Mouse (Mus musculus): ENCODE measurements around the gene Ppargc1a.

The Ppargc1a gene

GRCm38 (mm10) chr5:51504654-51505053, 62.9 kb downstream of the Ppargc1a start:
- no peak for DNase-seq (ENCODE audit: low spot score in 2 of 2)

GRCm38 (mm10) chr5:51497910-51498517, 69.5 kb downstream of the Ppargc1a start:
- no peak for DNase-seq (ENCODE audit: low spot score in 2 of 2)

GRCm38 (mm10) chr5:51495446-51495845, 72.1 kb downstream of the Ppargc1a start:
- DNase-seq (ENCODE audit: low spot score in 2 of 2): no peak

- DNase-seq (ENCODE audit: low spot score in 2 of 2): no peak
Observed at GRCm38 (mm10) chr5:51494358-51494876, 73.1 kb downstream of the Ppargc1a start.

- DNase-seq (ENCODE audit: low spot score in 2 of 2): no peak
Observed at GRCm38 (mm10) chr5:51483768-51484167, 83.8 kb downstream of the Ppargc1a start.

- no peak for DNase-seq (ENCODE audit: low spot score in 2 of 2)
Observed at GRCm38 (mm10) chr5:51479859-51480258, 87.7 kb downstream of the Ppargc1a start.

GRCm38 (mm10) chr5:51479456-51479855, 88.1 kb downstream of the Ppargc1a start:
- no peak for DNase-seq (ENCODE audit: low spot score in 2 of 2)

GRCm38 (mm10) chr5:51478319-51478994, 89.1 kb downstream of the Ppargc1a start:
- DNase-seq (ENCODE audit: low spot score in 2 of 2): no peak

- DNase-seq (ENCODE audit: low spot score in 2 of 2): no peak
Observed at GRCm38 (mm10) chr5:51477140-51477539, 90.4 kb downstream of the Ppargc1a start.

GRCm38 (mm10) chr5:51475034-51475541, 92.4 kb downstream of the Ppargc1a start:
- no peak for DNase-seq (ENCODE audit: low spot score in 2 of 2)

GRCm38 (mm10) chr5:51471614-51472013, 95.9 kb downstream of the Ppargc1a start:
- no peak for DNase-seq (ENCODE audit: low spot score in 2 of 2)

GRCm38 (mm10) chr5:51466036-51466435, 101.5 kb downstream of the Ppargc1a start:
- DNase-seq (ENCODE audit: low spot score in 2 of 2): no peak

- no peak for DNase-seq (ENCODE audit: low spot score in 2 of 2)
Observed at GRCm38 (mm10) chr5:51452033-51452432, 115.5 kb downstream of the Ppargc1a start.

- DNase-seq (ENCODE audit: low spot score in 2 of 2): no peak
Observed at GRCm38 (mm10) chr5:51447631-51448030, 119.9 kb downstream of the Ppargc1a start.

- DNase-seq (ENCODE audit: low spot score in 2 of 2): no peak
Observed at GRCm38 (mm10) chr5:51446299-51447090, 121.0 kb downstream of the Ppargc1a start.

- no peak for DNase-seq (ENCODE audit: low spot score in 2 of 2)
Observed at GRCm38 (mm10) chr5:51445726-51446125, 121.8 kb downstream of the Ppargc1a start.

GRCm38 (mm10) chr5:51439773-51440172, 127.8 kb downstream of the Ppargc1a start:
- no peak for DNase-seq (ENCODE audit: low spot score in 2 of 2)

GRCm38 (mm10) chr5:51433905-51434304, 133.6 kb downstream of the Ppargc1a start:
- DNase-seq (ENCODE audit: low spot score in 2 of 2): no peak

GRCm38 (mm10) chr5:51432532-51432931, 135.0 kb downstream of the Ppargc1a start:
- DNase-seq (ENCODE audit: low spot score in 2 of 2): no peak

- DNase-seq (ENCODE audit: low spot score in 2 of 2): no peak
Observed at GRCm38 (mm10) chr5:51432031-51432430, 135.5 kb downstream of the Ppargc1a start.

GRCm38 (mm10) chr5:51426406-51426805, 141.1 kb downstream of the Ppargc1a start:
- no peak for DNase-seq (ENCODE audit: low spot score in 2 of 2)

GRCm38 (mm10) chr5:51416377-51416776, 151.1 kb downstream of the Ppargc1a start:
- DNase-seq (ENCODE audit: low spot score in 2 of 2): no peak

Measured in spleen, postnatal 36 days (tissue).